Mouse (Mus musculus) forebrain, postnatal 0 days (tissue): Measurements from ENCODE around the gene Mxd4. TPM values are rescaled to one million over a fixed set of nuclear protein-coding genes. Genes with fewer than 3 reads are reported as not detected.

Source experiments
- ATAC-seq: fragments of 200-750 bp; cut with Nextera tagmentation; 2 replicates; pipeline ENCODE4 v1.8.0; 2017; ENCODE audit warnings: mild to moderate bottlenecking, moderate library complexity
- DNase-seq: peaks from one replicate; pipeline ENCODE4 v3.0.0-alpha.2; 2015
- H3K27ac ChIP-seq: fragments of 300-500 bp; sonication (generic); 2 replicates; pipeline ENCODE4 v1.5.1; 2014; ENCODE audit warnings: low read depth, mild to moderate bottlenecking, antibody characterized with exemption, low read length, moderate library complexity, mixed read lengths
- H3K27me3 ChIP-seq: fragments of 300-500 bp; sonication (generic); 2 replicates; pipeline ENCODE4 v1.6.1; 2014; ENCODE audit warnings: mild to moderate bottlenecking, low read length, mixed read lengths; ENCODE audit not compliant: insufficient read depth
- H3K36me3 ChIP-seq: fragments of 300-500 bp; sonication (generic); 2 replicates; pipeline ENCODE4 v1.6.1; 2014; ENCODE audit warnings: mild to moderate bottlenecking, moderate library complexity; ENCODE audit not compliant: insufficient read depth
- H3K4me1 ChIP-seq: fragments of 300-500 bp; sonication (generic); 2 replicates; pipeline ENCODE4 v1.6.1; 2014; ENCODE audit warnings: antibody characterized with exemption; ENCODE audit not compliant: insufficient read depth
- H3K4me2 ChIP-seq: fragments of 300-500 bp; sonication (generic); 2 replicates; pipeline ENCODE4 v1.6.1; 2014; ENCODE audit warnings: low read depth, mild to moderate bottlenecking, moderate library complexity
- H3K4me3 ChIP-seq: fragments of 300-500 bp; sonication (generic); 2 replicates; pipeline ENCODE4 v1.5.1; 2014; ENCODE audit warnings: low read depth, low read length, mixed read lengths
- H3K9ac ChIP-seq: fragments of 300-500 bp; sonication (generic); 2 replicates; pipeline ENCODE4 v1.6.1; 2014; ENCODE audit warnings: mild to moderate bottlenecking
- H3K9me3 ChIP-seq: fragments of 300-500 bp; sonication (generic); 2 replicates; pipeline ENCODE4 v1.6.1; 2016; ENCODE audit warnings: low read length
- CTCF ChIP-seq: sonication (generic); IDR thresholded peaks from 2 replicates; pipeline ENCODE4 v1.5.1; 2016; ENCODE audit warnings: antibody characterized with exemption, control low read depth, low read depth
- WGBS: fragments of 180-500 bp; shearing (Covaris S2); extraction: QIAGEN DNeasy Blood & Tissue Kit; methylation state at CpG from one replicate; pipeline ENCODE4 v1.1.7; 2014; 5-methylcytosine and 5-hydroxymethylcytosine counted together
- polyA plus RNA-seq: library from polyadenylated mRNA; unstranded; fragments of >200 nt; fragmentation: Nextera tagmentation; extraction: Ambion mirVana; gene quantifications from 2 replicates; pipeline ENCODE4 v1.2.1, GENCODE M21; 2015
- total RNA-seq: library from RNA; depleted of rRNA; stranded (reverse); fragments of >200 nt; gene quantifications from 2 replicates; pipeline ENCODE4 v1.2.3, GENCODE M21; 2014

Gene Mxd4
- total and polyA plus RNA-seq, 2 experiments from 2014 or later: 23.7 to 88.9 TPM

DNA sequence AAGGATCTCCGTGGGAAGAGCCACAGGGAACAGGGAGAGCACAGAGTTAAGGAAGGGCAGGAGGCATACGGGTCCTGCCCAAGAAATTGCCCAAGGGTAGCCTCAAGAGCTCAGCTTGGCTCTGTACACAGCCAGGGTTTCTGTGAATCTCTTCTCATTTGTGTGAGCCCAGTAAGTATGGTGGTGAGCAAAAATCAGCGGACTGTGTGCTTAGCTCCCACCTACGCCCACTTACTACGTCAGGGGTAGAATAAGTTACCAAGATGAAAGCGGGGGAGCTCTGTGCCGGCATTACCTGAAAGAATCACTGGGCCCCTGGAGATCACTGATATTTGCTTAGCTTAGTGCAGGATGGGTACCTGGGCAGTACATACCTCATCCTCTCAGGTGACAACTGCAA is 28.5 kb upstream of the Mxd4 start:
- Histone ChIP-seq H3K36me3 (no peaks in the 10 kb centered on the region), H3K27me3 (no peaks in the 10 kb centered on the region), H3K27ac (no peak overlapping the region), H3K9ac (no peak overlapping the region), H3K9me3 (no peaks in the 10 kb centered on the region), H3K4me1 (no peaks in the 10 kb centered on the region), H3K4me3 (no peak overlapping the region), H3K4me2 (no peak overlapping the region)
- TF ChIP-seq CTCF: no peak
- 80% methylated on average over 7 of the region's 7 CpGs for WGBS
- no peak for DNase-seq
- ATAC-seq: no peak

DNA sequence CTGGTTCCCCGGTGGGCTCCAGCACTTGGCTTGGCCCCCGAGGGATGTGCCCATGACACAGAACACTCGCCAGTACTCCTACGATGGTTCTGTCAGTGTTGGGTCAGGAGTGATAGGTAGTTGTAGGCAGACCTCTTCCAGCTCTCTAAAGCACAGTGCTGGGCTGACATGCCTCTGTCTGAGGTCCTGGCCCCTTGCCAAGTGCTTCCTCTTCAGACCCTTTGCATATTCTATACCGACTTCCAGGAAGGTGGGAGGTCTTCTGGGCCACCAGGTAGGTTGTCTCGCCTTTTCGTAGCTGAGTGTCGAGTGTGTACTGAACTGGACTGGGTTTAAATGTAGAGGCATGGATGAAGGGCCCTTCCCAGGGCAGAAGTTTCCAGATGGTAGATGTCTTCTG is 26.1 kb upstream of the Mxd4 start:
- H3K9ac ChIP-seq: no peak overlapping the region
- H3K36me3 ChIP-seq: no peaks in the 10 kb centered on the region
- H3K27ac ChIP-seq: no peak overlapping the region
- no peaks in the 10 kb centered on the region for H3K27me3 ChIP-seq
- H3K4me2 ChIP-seq: no peak overlapping the region
- 78% methylated on average over 8 of the region's 8 CpGs for WGBS
- H3K4me3 ChIP-seq: no peak overlapping the region
- TF ChIP-seq CTCF: no peak
- no peaks in the 10 kb centered on the region for H3K9me3 ChIP-seq
- no peak for ATAC-seq
- H3K4me1 ChIP-seq: no peaks in the 10 kb centered on the region
- no peak for DNase-seq

DNA sequence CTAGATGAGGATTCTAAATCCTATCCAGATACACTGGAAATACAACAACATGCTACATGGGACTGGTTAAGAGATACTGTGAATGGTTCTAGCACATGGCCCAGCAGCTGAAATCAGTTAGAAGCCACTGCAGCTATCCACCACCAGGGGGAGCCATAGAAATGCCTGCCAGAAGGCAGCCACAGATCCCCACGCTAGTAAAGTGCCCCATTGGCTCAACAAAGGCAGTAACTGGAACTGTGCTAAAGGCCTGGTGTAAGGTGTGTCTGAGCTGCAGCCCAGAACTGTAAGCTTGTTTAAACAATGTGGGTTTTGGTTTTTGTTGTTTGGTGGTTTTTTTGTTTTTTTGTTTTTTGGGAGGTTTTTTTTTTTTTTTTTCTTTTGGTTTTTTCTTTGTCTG is 22.8 kb upstream of the Mxd4 start:
- no peak overlapping the region for H3K4me2 ChIP-seq
- ATAC-seq: peak; percentile 85
- H3K9me3 ChIP-seq: no peaks in the 10 kb centered on the region
- H3K4me1 ChIP-seq: no peaks in the 10 kb centered on the region
- WGBS: 9% methylated on average over 1 of the region's 1 CpGs
- H3K4me3 ChIP-seq: no peak overlapping the region
- H3K9ac ChIP-seq: no peak overlapping the region
- no peaks in the 10 kb centered on the region for H3K36me3 ChIP-seq
- H3K27me3 ChIP-seq: no peaks in the 10 kb centered on the region
- TF ChIP-seq CTCF: peak; percentile 91
- no peak overlapping the region for H3K27ac ChIP-seq
- peak; percentile 79 for DNase-seq

DNA sequence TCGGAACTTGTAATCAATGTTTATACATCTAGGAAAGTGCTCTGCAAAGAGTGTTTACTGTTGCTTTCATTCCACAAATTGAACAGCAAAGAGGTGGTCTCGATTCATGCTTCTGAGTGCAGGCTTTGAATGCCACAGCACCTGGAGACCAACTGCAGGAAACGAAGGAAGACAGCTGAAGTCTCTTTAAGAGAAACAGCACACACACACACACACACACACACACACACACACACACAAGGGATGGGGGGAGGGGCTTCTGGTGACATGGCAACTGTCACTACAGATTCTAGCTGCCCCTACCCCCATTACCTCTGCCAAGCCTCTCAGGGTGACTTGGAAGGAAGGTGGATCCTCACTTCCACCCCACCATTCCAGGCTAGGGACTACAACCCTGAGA is 20.0 kb upstream of the Mxd4 start:
- ATAC-seq: no peak
- H3K36me3 ChIP-seq: no peaks in the 10 kb centered on the region
- no peak overlapping the region for H3K4me2 ChIP-seq
- H3K27ac ChIP-seq: no peak overlapping the region
- H3K27me3 ChIP-seq: no peaks in the 10 kb centered on the region
- no peak overlapping the region for H3K4me3 ChIP-seq
- no peak overlapping the region for H3K9ac ChIP-seq
- no peak for DNase-seq
- WGBS: 33% methylated on average over 3 of the region's 3 CpGs
- no peaks in the 10 kb centered on the region for H3K4me1 ChIP-seq
- no peak for TF ChIP-seq CTCF
- no peaks in the 10 kb centered on the region for H3K9me3 ChIP-seq

DNA sequence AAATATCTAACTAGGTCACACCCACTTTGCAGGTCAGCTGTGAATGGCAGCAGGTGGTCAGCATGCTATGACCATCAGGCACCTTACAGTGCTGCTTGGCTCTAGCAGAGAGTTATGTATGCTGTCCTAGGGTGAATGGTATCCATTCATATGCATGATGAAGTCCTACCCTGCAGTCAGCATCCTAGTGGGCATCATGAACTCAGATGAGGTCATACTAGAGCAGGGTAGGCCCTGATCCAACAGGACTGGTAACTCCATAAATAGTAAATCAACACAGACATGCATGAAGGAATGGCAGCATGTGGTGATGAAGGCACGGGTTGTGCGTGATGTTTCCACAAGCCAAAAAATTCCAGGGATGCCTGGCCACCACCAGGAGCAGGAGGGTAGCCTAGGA is 18.3 kb upstream of the Mxd4 start:
- H3K27me3 ChIP-seq: no peaks in the 10 kb centered on the region
- WGBS: 81% methylated on average over 2 of the region's 2 CpGs
- no peak overlapping the region for H3K4me3 ChIP-seq
- ATAC-seq: no peak
- no peaks in the 10 kb centered on the region for H3K9me3 ChIP-seq
- no peak overlapping the region for H3K27ac ChIP-seq
- no peak for TF ChIP-seq CTCF
- no peaks in the 10 kb centered on the region for H3K4me1 ChIP-seq
- H3K9ac ChIP-seq: no peak overlapping the region
- no peak overlapping the region for H3K4me2 ChIP-seq
- DNase-seq: no peak
- no peaks in the 10 kb centered on the region for H3K36me3 ChIP-seq

DNA sequence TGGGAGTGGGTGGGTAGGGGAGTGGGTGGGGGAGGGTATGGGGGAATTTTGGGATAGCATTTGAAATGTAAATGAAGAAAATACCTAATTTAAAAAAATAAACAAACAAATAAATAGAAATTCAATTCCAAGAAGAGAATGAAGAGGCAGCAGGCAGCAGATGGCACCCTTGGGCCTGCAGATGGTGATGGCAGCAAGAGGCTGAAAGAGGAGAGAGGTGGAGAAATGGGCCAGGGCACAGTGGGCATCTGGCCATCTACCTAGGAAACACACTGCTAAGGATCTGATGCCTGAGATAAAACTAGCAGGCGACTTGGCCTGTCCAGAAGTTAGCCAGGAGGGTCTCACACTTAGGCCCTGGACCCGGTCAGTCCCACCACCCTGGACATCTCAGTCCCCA is 17.4 kb upstream of the Mxd4 start:
- H3K9me3 ChIP-seq: no peaks in the 10 kb centered on the region
- no peak for TF ChIP-seq CTCF
- no peak overlapping the region for H3K9ac ChIP-seq
- no peaks in the 10 kb centered on the region for H3K36me3 ChIP-seq
- no peak overlapping the region for H3K4me2 ChIP-seq
- ATAC-seq (no peak), DNase-seq (no peak)
- no peak overlapping the region for H3K4me3 ChIP-seq
- no peaks in the 10 kb centered on the region for H3K27me3 ChIP-seq
- H3K27ac ChIP-seq: no peak overlapping the region
- 80% methylated on average over 2 of the region's 2 CpGs for WGBS
- no peaks in the 10 kb centered on the region for H3K4me1 ChIP-seq

DNA sequence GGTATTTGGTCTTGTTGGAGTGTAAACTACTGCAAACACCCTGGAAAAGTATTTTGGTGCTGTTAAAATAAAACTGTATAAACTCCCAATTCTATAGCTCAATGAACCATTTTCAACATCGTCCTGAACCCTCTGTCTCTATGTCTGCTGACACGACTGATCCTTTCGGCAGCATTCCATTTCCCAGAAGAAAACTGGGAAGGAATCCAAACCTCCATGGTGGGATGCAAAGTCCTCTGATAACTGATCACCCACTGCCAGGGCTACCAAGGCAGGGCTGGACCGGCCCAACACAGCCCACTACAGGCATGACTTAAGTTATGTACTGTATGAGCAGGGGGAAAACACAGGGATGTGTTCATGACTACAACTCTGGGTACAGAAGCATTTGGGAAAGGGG is 14.5 kb upstream of the Mxd4 start:
- ATAC-seq (no peak), DNase-seq (no peak)
- no peak for TF ChIP-seq CTCF
- Histone ChIP-seq H3K4me3 (no peak overlapping the region), H3K9me3 (no peaks in the 10 kb centered on the region), H3K27me3 (no peaks in the 10 kb centered on the region), H3K9ac (no peak overlapping the region), H3K27ac (no peak overlapping the region), H3K4me1 (no peaks in the 10 kb centered on the region), H3K4me2 (no peak overlapping the region), H3K36me3 (no peaks in the 10 kb centered on the region)
- 57% methylated on average over 4 of the region's 4 CpGs for WGBS

DNA sequence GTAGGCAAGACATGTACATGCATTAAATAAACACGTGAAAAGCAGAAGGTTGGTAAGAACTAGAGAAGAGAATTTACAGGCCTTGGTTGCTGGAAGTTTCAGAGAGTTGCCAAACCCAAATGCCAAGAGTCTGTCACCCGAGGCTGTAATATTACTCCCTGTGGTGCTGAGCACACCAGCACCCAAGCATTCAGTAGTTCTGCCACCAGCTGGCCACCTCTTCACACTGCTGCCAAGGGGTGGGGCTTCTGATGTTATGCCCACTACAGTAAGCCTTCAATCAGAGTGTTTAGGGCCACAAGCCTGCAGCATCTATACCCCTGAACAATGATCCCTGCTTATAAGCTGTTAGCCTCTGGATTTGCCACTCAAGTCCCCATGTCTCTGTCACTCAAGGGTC is 13.9 kb upstream of the Mxd4 start:
- Histone ChIP-seq H3K27ac (no peak overlapping the region), H3K9ac (no peak overlapping the region), H3K4me1 (no peaks in the 10 kb centered on the region), H3K9me3 (no peaks in the 10 kb centered on the region), H3K4me3 (no peak overlapping the region), H3K27me3 (no peaks in the 10 kb centered on the region), H3K36me3 (no peaks in the 10 kb centered on the region), H3K4me2 (no peak overlapping the region)
- peak; percentile 55; the same call in 1 of the 2 replicates for ATAC-seq
- DNase-seq: no peak
- TF ChIP-seq CTCF: no peak
- 53% methylated on average over 2 of the region's 2 CpGs for WGBS
